Mouse (Mus musculus): Measurements from ENCODE around the gene Ing3.

DNA sequence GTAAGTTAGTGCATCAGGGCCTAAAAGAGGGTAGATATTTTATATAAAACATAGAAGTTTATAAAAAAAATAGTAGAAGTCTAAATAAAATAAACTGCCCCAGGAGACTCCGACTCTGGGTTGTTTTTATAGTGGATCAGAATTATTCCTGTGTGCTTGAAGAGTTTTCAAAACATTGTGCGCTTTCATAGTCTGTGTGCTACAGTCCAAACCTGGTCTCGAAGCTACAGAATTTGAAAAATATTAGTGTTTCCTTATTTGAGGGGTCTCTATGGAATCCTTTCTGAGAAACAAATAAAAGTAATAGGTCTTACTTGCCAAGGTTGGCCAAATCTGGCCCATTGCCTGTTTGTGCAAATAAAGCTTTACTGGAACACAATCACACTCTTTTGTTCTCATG, 71.9 kb downstream of the Ing3 start:
- no peak for TF ChIP-seq NRF1 (IDR thresholded peaks at IDR 0.05; ENCODE audit: low read depth, low read length)
- TF ChIP-seq CTCF (conservative IDR thresholded peaks at IDR 0.05 in 1 of 2, IDR thresholded peaks at IDR 0.05 in 1 of 2; ENCODE audit: low read depth in 2 of 2, low read length in 2 of 2): no peak
- no peak for TF ChIP-seq MAFK (IDR thresholded peaks at IDR 0.05; ENCODE audit: insufficient replicate concordance, low read length)
- TF ChIP-seq EP300 (IDR thresholded peaks at IDR 0.05; ENCODE audit: low read length): no peak
- no peak for TF ChIP-seq SIN3A (IDR thresholded peaks at IDR 0.05; ENCODE audit: low read length)
- TF ChIP-seq ZC3H11A (IDR thresholded peaks at IDR 0.05; ENCODE audit: low read depth, low read length): no peak
- no peak for TF ChIP-seq HCFC1 (IDR thresholded peaks at IDR 0.05; ENCODE audit: low read depth, low read length)
